Mouse (Mus musculus): ENCODE results near the gene Col16a1.

- TF ChIP-seq POLR2A (IDR thresholded peaks at IDR 0.05; ENCODE audit: borderline replicate concordance, insufficient read depth, low read length) (no peak), CTCF (IDR thresholded peaks at IDR 0.05; ENCODE audit: borderline replicate concordance, insufficient read depth, low read depth, low read length) (no peak)
Observed at GRCm38 (mm10) chr4:130063191-130063590, 15.6 kb downstream of the Col16a1 start.

All from cerebellum, adult 2 months (tissue).